Mouse (Mus musculus) fibroblast of lung, adult 2 months (primary cell): ENCODE measurements around the gene Prr11.

Source experiments
- DNase-seq: peaks from one replicate; pipeline ENCODE4 v3.0.0-alpha.2; 2011; ENCODE audit warnings: low read depth

The Prr11 gene

GRCm38 (mm10) chr11:87046968-87047367 is 61.5 kb downstream of the Prr11 start:
- DNase-seq: no peak

- DNase-seq: no peak
These were observed 65.5 kb downstream of the Prr11 start for GRCm38 (mm10) chr11:87043052-87043451.

DNA sequence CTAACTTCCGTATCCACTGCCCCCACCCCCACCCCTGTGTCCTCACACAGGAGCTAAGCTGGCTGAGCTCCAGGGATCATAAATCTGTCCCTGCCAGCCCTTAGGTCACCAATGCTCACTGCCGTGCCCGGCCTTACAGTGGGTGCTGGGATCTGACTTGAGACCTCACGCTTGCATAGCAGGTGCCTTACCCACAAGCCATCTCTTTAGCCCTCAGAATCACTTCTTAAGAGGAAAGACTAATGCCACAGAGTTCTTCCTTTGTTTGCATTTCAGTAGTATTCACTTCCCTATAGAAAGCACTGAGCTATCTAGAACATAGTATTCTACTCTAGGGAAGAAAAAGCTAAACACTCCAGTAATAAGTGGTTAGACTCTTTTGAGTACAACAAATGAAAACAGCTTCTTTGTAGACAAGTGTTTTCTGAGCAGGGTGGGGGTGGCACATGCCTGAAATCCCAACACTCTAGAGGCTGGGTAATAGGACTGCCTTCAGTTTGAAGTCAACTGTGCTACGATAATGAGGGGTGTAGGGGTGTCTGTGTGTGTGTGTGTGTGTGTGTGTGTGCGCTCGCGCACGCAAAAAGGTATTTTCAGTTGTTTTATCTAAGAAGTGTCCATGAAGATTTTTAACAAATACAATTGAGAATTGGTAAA is 69.1 kb downstream of the Prr11 start:
- DNase-seq: no peak
